Mouse (Mus musculus) cerebellum, postnatal 25 days (tissue): ENCODE data around the gene Cpn2.
A peak's percentile ranks its signal among the peaks of the same experiment; 100 is the strongest.

ENCODE experiments used
- DNase-seq, 2 experiments: peaks; one replicate each; pipeline ENCODE4 v3.0.0; 2021; ENCODE audit warnings: mixed read lengths in 2 of 2

Cpn2 gene

DNA sequence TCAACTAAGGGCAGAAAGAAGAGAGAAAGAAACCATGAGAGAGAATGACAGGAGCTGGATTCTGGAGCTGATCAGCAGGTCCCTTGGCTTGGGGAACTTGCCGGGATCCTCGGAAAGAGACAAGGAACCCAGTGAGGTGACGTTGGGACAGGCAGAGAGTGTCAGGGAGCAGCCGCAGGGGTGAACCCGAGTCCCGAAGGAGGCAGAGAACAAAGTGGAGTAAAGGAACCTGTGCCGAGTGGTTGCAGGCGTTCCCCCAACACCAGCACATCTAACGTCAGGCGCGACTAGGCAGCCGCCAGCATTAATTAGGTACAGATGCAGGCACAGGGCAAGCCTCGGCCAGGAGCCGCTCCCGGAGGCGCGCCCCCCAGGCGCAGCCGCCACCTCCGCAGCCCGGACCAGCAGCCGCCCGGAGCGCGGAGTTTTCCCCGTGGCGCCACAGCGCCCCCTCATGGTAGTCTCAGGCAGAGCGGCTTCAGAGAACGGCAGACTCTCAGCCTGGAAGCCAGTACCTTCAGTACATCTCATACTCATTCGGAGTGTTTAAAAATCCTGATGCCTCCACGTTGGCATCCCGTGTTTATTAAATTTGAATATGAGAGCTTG is 31.1 kb downstream of the Cpn2 start:
- peak; percentile 91 to 93 for DNase-seq

DNA sequence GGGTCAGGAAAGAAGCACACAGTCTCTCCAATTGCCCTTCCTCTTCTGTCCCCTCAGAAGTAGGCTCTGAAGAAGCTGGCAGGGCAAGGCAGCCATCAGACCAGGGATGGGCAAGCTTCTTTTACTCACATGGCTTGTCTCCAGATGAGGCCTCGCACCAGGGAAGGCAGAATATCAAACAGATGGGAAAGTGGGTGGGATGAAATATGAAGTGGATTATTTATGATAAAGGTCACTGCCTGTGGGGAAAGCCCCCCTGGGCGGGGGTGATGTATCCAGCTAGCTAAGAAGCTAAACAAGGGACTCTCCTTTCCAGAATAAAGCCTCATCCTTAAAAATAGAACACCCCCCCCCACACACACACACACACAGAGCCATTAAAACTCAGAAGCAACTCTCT is 31.7 kb downstream of the Cpn2 start:
- DNase-seq, result peak in 1 of 2 experiments; percentile 14

DNA sequence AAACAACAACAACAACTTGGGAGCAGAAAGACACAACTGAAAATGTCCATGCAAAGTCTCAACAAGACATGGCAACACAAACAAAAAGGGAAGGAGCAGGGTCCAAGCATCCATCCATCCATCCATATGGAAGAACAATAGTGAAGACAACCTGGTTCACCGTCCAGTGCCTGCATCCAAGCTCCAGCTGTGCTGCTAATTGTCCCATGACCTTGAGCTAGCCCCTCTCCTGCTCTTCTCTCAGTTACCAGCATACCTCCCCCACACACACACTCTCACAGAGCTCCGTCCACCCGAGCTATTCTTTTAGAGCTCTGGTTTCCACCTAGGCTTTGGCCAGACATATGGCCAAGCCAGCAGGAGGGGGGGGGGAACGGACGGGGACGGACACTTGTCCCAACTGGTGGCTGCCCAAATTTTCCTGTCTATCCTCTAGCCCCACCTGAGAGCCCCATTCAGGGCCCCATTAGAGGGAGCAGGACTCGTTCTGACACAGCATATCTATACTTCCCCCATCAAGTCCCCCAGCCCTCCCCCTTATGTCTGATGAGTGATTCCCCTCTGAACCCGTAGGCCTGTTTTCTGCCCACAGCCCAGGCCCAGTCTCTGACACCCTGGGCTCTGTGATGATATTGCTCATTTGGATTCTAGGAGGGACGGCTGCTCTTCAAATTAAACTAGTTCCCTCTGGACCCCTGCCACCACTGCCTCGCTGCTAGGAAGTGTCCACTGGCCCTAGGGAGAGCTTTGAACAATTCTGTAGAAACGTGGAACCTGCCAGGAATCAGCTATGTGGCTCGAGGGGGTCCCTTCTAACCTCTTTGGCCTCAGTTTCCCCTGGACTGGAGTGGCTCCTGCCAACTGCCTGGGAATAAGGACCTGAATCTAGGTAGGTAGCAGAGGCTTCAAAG is 32.4 kb downstream of the Cpn2 start:
- DNase-seq, result peak; percentile 19 to 58

DNA sequence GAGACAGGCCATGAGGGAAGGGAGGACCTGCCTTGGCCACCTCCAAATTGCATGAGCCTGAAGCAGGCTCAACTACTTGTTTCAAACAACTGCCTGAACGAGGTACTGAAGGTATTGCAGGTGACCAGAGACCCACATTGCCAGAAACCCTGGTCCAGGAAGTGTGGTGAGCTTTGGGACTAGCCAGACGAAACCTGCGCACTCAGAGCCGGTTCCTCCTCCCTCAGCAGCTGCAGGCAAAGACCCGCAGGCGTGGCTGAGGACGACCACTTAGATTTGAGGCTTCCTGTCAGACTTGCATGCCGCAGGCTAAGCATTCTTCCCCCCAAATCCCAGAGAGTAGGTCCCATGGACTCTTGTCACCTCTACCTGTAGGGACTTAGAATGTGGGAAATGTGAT is 33.2 kb downstream of the Cpn2 start:
- DNase-seq, result no peak

DNA sequence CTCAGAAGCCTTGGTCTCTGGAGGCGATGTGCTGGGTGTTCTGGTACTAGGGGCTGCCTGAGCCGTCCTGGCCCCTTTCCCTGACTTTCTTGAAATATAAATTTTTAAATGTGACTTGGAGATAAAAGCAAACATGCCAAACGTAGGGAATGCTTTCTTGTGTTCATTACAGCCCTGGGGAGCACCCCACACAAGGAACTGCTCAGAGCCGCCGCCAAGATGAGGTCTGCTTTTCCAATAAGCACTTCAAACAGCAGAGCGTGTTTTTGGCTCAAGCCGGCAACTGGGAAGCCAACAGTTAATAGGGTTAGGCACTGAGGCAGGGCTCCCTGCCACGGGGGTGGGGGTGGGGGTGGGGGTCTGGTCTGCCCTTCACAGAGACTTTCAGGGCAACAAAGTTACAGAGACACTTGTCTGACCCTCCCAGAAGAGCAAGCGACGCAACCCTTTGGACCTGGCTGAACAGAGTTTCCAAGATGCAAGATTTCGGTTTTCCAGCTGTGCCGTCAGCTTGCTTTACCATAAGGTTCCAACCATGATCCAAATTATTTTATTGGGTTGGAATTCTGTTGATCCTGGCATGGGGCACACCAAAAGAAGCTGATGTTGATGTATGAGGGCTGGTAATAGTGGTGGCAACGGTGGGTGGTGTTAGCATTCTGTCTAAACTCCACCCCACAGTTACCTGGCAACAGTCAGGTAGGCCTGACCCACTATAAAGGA is 35.3 kb downstream of the Cpn2 start:
- no peak for DNase-seq

DNA sequence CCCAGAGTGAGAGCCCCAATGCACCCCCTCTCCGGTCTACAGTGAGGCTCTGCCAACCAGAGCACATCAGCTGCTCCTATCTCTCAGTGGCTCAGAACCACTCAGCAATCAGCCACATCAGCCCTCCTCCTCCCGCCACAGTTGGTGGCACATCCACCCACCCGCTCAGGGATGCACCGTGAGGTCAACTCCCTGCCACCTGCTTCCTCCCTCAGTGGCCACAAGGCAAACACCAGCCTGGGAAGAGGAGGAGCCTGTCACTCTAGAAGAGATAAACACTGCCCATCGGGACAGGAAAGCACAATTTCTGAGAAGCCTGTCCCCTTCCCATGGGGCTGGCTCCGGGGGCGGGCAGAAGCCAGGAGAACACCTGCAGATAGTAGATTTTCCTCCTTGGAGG is 39.9 kb downstream of the Cpn2 start:
- no peak for DNase-seq

DNA sequence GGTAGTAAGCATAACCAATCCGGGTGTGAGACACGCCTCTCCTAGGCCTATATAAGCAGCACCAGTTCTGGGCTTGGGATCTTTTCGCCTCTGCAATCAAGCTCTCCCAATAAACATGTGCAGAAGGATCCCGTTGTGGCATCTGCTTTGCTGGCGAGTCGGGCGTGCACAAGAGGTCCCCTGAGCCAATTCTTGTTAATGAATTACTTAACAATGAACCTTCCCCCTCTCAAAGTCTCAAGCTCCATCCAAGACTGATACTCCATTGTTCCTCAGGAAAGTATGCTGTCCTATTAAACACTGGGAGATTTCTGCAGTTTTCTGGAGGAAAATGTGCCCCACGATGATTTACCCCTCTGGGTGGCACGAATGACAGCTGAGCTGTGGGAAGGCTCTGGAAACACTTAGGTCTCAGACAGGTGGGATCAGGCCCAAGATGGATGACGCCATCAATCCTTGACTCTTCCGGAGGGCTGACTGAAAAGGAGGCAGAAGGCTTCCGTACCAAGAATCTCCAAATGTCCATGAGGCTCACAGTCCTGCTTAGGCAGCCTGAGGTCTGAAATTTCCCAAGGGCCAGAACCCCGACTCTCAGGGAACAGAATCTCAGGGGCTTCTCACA is 46.0 kb downstream of the Cpn2 start:
- DNase-seq, result no peak

DNA sequence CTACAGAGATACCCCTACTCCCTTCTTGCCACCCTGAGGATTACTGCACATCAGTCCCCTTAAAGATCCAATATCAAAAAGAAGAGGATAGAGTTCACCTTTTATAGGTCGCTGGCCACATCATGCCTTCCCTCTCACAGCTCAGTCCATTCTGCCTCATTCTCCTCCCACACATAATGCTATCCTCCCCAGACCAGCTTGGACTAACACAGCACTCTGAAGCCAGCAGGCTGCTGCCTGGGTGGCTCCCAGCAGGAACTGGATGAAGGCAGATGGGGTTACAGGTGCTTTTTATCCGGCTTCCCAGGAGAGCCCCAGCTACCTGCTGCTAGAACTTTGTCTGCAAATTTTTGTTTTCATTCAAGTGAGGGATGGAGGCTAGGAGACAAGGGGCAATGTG is 51.5 kb downstream of the Cpn2 start:
- peak; percentile 20 to 21 for DNase-seq

DNA sequence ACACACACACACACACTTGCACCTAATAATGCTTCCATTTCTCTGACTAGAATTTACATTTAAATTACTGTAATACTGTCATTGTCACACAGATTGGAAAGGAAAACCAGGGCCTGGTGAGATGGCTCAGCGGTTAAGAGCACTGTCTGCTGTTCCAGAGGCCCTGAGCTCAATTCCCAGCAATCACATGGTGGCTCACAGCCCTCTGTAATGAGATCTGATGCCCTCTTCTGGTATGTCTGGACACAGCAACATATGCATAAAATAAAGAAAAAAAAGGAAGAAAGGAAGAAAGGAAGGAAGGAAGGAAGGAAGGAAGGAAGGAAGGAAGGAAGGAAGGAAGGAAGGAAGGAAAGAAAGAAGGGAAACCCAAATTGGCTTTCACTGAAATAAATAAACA is 53.7 kb downstream of the Cpn2 start:
- DNase-seq, result no peak

DNA sequence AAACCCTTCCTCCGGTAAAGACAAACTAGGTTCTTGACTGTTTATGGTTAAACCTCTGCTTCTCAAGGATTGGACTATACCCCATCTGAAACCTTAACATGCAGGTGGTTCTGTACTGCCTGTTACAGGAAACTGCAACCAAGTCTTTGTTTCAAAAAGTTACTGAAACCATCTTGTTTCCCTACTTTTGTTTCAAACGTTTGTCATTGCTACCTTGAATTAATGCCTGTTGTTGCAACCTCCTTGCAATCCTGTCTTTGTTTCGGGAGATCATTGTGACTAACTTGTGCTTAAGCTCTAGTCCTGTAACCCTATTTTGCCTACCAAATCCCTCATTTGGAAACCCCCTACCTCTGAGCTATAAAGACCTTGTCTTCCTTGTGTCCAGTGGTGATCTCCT is 55.3 kb downstream of the Cpn2 start:
- DNase-seq, result no peak

DNA sequence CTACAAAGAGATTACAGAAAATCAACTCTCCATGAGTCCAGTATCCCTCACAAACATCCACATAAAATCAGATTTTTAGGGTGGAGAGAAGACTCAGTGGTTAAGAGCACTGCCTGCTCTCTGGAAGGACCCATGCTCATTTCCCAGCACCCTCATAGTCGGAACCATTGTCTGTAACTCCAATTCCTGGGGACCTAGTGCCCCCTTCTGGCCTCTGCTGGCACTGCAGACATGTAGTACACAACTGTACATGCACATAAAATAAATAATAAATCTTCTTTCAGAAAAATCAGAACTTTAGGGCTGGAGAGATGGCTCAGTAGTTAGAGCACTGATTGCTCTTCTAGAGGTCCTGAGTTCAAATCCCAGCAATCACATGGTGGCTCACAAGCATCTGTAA is 58.0 kb downstream of the Cpn2 start:
- DNase-seq, result no peak

DNA sequence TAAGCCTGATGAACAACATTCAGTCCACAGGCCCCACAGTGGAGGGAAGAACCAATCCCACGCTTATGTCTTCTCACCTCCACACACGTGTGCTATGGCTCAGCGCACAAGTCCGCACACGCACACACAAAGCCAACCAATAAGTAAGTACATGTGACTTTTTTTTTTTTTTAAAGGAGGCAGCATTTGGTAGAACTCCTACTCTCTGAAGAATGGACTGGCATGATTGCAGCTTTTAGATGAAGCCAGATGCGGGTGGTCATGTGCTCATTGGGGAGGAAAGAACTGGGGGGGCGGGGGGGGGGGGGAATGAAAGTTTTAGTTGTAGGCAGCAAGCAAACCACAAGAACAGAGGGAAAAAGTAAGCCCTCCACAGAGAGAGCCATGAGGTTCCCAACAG is 59.3 kb downstream of the Cpn2 start:
- no peak for DNase-seq

DNA sequence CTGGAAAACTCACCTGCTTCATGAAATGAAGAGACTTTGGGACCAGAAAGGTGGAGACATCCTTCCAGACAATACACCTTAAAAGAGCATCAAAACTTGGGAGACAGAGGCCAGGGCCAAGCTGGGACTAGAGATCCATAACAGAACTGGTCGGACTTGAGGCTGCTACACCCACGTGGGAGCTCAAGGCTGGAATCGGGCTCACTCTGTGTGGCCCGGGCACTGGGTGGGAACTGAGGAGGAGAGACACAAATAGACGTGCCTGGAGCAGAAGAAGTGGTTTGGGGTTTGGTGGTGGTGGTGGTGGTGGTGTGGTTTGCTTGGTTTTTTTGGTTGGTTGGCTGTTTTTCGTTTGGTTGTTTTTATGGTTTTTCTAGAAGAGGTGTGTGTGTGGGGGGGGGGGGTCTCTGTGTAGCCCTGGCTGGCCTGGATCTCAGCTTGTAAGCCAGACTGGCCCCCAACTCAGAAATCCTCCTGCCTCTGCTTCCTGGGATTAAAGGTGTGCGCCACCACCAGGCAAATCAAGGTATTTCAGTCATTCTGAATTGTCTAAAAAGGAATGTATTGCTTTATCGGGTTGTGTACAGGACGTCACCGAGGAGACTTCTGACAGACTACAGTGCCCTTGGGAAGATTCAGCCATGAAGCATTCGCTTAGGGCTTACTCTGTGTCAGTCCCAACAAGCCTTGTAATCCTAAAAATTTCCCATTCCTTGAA is 60.0 kb downstream of the Cpn2 start:
- DNase-seq, result no peak
